Mouse (Mus musculus): Measurements from ENCODE around the gene Kif18a. TPM values are rescaled to one million over a fixed set of nuclear protein-coding genes. Genes with fewer than 3 reads are reported as not detected.

Gene Kif18a
- 4.6 TPM for polyA plus RNA-seq (2017; shearing (Covaris generic))

DNA sequence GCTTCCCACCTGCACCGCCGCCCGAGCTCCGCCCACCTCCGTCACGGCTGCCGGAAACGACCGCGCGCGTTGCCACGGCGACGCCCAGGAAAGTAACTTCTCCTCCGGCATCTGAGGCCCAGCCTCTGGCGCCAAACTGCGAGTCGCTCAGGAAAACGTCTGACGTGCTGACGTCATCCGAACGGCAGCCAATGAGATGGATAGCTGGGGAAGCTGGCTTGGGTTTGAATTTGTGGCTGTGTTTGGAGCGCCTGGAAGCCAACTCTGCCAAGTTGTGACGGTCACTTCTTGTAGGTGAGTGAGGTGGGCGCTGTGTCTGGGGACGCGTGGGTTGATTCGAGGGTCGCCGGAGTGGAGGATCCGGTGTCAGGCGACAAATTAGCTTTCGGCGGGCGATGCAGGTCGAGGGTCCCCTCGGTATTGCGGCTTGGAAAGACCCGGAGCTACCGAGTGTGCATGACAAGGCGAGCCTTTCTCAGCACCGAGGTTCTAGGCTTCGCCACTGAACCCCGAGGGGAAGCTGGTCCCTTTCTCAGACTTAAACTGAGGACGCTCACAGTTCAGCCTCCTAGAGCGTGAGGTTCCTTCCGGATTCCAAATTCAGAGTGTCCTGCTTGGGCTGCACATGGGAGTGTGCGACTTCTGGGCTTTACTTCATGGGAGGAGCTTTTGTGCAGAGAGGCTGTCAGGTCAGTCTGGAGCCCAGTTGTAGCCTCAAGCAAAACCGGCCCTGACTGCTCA is at the start of gene Kif18a, which contains the start of gene Mettl15:
TSS of gene Kif18a (plus strand) at position 139 of the 741 bp plus-strand sequence.
TSS of gene Mettl15 (minus strand) at position 149 of the 741 bp plus-strand sequence.

Other genes starting within 250 kb of the Kif18a start
- 13.8 TPM for gene Mettl15, start within 50 bp of the Kif18a start, polyA plus RNA-seq (2017; shearing (Covaris generic))